Mouse (Mus musculus) adrenal gland, adult 2 months (tissue): ENCODE data around the gene Armc8. TPM values are rescaled to one million over a fixed set of nuclear protein-coding genes. Genes with fewer than 3 reads are reported as not detected.
A peak's percentile ranks its signal among the peaks of the same experiment; 100 is the strongest.

Experiments used
- DNase-seq: peaks from one replicate; pipeline ENCODE4 v3.0.0; 2021
- polyA plus RNA-seq: library from polyadenylated mRNA; depleted of rRNA; stranded (reverse); fragments of >200 nt; gene quantifications from 2 replicates; pipeline ENCODE4 v1.2.3, GENCODE M21; 2012
- total RNA-seq, 2 experiments: library from RNA; stranded (reverse); gene quantifications; 2 replicates each; pipeline ENCODE4 v1.2.3; 2021

The Armc8 gene
- total and polyA plus RNA-seq, 3 experiments, result 8.8 to 33.5 (median 25.3) TPM

DNA sequence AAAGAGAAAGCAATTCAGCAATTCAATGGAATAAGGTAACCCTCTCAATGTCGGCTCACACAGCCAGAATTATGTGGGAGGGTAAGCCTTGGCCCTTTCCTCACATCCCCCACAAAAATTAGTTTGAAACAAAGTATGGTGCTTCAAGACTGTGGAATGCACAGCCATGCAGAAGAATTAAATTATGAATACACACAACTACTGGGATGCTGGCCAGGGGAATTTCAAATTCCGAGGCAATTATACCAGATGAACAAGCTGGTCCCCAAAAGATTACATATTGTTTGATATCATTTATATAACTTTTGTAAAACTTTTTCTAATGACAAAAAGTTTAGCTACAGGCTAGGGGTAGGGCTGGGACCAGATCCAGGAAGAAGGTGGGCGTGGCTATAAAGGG lies 121.4 kb downstream of the Armc8 start:
- DNase-seq, result no peak

- DNase-seq, result no peak
These were observed 122.4 kb downstream of the Armc8 start for GRCm38 (mm10) chr9:99446259-99446658.

DNA sequence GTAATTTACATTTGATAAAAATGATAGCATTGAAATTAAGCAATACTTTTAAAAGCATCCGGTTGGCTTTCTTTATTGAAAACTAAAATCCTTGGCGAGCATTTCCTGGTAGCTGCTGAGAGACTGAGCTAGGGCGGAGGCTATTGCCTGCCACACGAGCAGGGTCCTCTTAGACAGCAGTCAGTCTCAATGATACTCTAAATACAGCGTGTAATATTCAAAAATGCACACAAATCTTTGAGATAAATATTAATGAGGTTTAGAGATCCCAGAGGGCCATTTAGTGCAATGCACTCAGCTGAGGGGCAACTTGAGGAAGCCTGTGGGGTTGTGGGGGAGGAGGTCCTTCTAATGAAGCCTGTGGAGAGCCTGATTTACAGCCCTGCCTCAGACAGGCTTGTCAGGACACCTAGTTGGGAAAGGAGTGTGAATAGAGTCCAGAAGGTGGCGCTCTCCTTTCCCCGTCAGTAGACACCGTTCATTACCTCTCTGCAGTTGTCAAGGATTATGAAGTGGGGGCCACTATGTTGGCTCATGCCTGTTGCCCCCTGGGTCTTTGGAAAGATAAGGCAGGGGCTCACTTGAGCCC lies 124.0 kb downstream of the Armc8 start:
- peak; percentile 40 for DNase-seq

DNA sequence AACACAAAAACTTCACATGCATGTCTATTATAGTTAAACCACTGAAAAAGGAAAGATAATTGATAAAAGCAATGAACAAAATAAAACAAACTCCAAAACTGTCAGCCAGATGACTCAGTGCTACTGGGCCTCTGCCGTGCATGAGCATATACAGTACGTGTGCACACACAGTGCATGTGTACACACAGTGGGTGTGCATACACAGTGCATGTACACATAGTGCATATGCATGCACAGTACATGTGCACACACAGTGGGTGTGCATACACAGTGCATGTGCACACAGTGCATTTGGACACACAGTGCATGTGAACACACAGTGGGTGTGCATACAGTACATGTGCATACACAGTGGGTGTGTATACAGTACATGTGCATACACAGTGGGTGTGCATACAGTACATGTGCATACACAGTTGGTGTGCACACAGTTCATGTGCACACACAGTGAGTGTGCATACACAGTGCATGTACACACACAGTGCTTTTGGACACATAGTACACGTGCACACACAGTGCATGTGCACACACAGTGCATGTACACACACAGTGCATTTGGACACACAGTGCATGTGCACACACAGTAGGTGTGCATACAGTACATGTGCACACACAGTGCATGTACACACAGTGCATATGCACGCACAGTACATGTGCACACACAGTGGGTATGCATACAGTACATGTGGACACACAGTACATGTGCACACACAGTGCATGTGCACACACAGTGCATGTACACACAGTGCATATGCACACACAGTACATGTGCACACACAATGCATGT lies 126.9 kb downstream of the Armc8 start:
- DNase-seq, result no peak

DNA sequence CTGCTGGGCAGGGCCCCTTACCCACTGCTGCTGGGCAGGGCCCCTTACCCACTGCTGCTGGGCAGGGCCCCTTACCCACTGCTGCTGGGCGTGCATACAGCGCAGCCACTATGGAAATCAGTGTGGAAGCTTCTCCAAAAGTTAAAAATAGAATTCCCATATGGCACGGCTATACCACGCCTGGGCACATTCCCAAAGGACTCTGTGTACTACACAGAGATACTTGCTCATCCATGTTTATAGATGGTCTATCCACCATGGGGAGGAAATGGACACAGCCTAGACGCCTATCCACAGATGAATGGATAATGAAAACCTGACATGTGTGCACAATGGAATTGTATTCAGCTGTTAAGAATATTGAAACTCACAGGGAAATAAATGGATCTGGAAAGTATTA lies 127.8 kb downstream of the Armc8 start:
- no peak for DNase-seq

DNA sequence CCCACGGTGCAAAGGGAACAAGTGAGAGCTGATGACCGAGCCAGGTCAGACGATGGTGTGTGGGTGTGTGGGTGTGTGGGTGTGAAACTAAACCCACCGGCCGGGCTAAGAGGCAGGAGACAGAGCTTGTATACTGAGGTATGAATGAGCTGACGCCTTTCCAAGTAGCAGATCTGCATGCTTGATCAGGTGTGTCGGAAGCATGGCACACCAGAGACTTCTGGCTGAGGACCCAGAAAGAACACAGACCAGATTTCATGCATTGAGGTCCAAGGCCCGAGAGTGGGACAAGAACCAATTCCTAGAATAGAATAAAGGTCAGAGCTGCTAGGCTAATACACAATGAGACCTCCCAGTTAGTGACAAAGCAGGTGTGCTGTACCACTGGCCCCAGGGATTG lies 129.6 kb downstream of the Armc8 start:
- DNase-seq, result no peak

- DNase-seq, result no peak
These were observed 130.7 kb downstream of the Armc8 start for GRCm38 (mm10) chr9:99437781-99438565.

DNA sequence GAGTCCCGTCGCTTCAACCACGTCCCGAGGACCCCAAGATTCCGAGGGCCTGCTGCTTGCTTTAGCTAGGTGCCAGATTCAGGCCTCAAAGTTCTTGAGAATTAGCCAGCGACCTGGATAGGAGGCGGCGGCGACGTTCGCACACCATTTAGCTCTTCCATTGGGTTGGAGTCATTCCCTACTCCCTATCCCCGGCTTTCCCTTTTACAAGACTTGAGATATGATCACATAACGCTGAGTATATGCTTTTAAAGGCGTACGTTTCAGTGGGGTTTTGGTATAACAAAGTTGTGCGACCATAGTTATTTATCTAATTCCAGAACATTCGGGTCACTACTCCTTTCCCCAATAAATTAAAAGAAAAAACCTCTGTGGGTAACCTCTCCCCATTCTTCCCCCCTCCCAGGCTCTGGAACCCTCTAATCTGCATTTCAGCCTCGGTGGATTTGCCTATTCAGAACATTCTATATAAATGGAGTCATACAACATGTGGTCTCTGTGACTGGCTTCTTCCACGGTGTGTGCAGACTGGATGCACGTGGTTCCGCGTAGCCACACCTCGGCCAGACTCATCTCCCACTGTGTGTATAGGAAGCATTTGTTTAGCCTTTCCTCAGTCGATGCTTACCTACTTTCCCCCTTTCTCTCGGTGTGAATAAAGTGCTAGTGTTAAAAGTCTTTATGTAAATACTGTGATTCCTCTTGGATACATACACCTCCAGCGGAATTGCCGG lies 131.5 kb downstream of the Armc8 start, which contains the start of gene Mras:
TSS of gene Mras (minus strand) at position 351 of the 734 bp plus-strand sequence.
- peak; percentile 42 for DNase-seq

GRCm38 (mm10) chr9:99436182-99437030 lies 132.3 kb downstream of the Armc8 start:
- peak; percentile 94 for DNase-seq

GRCm38 (mm10) chr9:99435619-99436181 lies 133.0 kb downstream of the Armc8 start:
- DNase-seq, result peak; percentile 75

DNA sequence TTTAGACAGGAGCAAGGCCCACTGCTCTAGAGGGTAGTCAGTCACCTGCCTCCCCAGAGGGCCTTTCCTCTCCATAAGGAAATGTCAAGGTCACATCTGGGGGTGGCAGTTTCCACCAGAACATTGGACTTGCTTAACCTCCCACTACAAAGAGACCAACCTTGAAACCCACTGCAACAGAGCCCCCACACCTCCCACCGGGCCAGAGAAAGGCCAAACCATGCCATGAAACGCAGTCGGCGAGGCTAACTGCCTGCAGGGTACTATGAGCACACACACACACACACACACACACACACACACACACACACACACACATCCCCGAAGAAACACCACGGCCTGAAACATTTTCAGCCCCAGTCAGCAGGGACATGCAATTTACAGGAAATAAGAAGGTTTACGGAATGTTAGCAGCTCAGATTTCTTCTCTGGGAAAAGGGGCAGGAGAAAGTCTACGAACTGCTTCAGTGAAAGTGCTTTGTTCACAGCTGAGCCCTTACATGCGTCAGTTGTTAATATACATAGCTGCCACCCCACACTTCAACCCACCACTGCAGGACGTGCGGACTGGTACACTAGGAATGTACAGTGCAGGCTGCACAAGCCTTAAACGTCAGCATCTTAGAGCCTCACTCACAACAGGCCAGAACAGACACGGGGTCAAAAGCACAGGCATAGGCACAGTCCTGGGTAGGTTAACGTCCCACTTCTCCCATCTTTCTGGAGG lies 133.6 kb downstream of the Armc8 start:
- DNase-seq, result peak; percentile 77

GRCm38 (mm10) chr9:99432478-99432877 lies 136.2 kb downstream of the Armc8 start:
- DNase-seq, result no peak

GRCm38 (mm10) chr9:99431963-99432362 lies 136.7 kb downstream of the Armc8 start:
- DNase-seq, result no peak

- no peak for DNase-seq
These were observed 137.4 kb downstream of the Armc8 start for GRCm38 (mm10) chr9:99431346-99431745.

- DNase-seq, result peak; percentile 51
These were observed 137.9 kb downstream of the Armc8 start for GRCm38 (mm10) chr9:99430806-99431205.

- DNase-seq, result no peak
These were observed 138.9 kb downstream of the Armc8 start for GRCm38 (mm10) chr9:99429845-99430244.

GRCm38 (mm10) chr9:99428601-99429331 lies 139.9 kb downstream of the Armc8 start:
- DNase-seq, result no peak
